Mouse (Mus musculus): ENCODE measurements around the gene 3110082I17Rik. TPM values are rescaled to one million over a fixed set of nuclear protein-coding genes. Genes with fewer than 3 reads are reported as not detected.

Gene 3110082I17Rik
- polyA plus RNA-seq, 1 experiment from 2014 or later = 34.1 TPM

DNA sequence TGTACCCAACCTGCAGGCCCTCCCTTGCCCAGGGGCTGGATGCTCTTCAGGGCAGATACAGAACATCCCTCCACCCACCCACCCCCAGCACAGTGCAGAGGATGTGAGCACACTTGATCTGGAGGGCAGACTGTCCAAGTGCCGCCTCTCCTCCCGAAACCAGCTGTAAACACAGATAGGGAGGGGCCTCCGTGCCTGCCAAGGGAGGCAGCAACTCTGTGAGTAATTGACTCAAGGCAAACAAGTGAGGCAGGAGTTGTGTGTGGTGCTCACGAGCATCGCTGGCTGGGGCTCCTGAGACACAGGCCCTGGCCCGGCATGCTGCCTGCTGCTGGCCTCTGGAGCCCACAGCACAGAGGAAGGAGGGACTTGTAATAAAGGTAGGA lies 70.7 kb downstream of the 3110082I17Rik start:
- no peaks in the 10 kb centered on the region for H3K9me3 ChIP-seq (ENCODE audit: control insufficient read depth, low read length)
- no peaks in the 10 kb centered on the region for H3K27me3 ChIP-seq (ENCODE audit: control insufficient read depth, insufficient read depth, low read length)
- WGBS = 73% methylated on average over 6 of the region's 6 CpGs
- H3K4me1 ChIP-seq (ENCODE audit: control insufficient read depth, insufficient read depth, low read length) = no peaks in the 10 kb centered on the region
- ATAC-seq (ENCODE audit: low FRiP score) (no peak), DNase-seq (ENCODE audit: low spot score, missing footprints) (no peak)
- H3K36me3 ChIP-seq (ENCODE audit: control insufficient read depth, insufficient read depth, low read length) = no peaks in the 10 kb centered on the region
- no peak overlapping the region; the same call in 1 of the 2 replicates for H3K27ac ChIP-seq (ENCODE audit: low read depth, low read length)
- no peak overlapping the region for H3K9ac ChIP-seq (ENCODE audit: low read length)
- H3K4me3 ChIP-seq (ENCODE audit: low read depth, low read length) = no peak overlapping the region
- H3K4me2 ChIP-seq = no peak overlapping the region

GRCm38 (mm10) chr5:139388694-139389675 lies 71.3 kb downstream of the 3110082I17Rik start:
- WGBS = 82% methylated on average over 17 of the region's 17 CpGs
- Histone ChIP-seq H3K4me2 (no peak overlapping the region), H3K4me3 (ENCODE audit: low read depth, low read length) (no peak overlapping the region), H3K9me3 (ENCODE audit: control insufficient read depth, low read length) (no peaks in the 10 kb centered on the region), H3K4me1 (ENCODE audit: control insufficient read depth, insufficient read depth, low read length) (no peaks in the 10 kb centered on the region), H3K36me3 (ENCODE audit: control insufficient read depth, insufficient read depth, low read length) (no peaks in the 10 kb centered on the region), H3K9ac (ENCODE audit: low read length) (no peak overlapping the region), H3K27me3 (ENCODE audit: control insufficient read depth, insufficient read depth, low read length) (no peaks in the 10 kb centered on the region), H3K27ac (ENCODE audit: low read depth, low read length) (peak overlapping the region; percentile 45; the same call in 1 of the 2 replicates)
- DNase-seq (ENCODE audit: low spot score, missing footprints) (no peak), ATAC-seq (ENCODE audit: low FRiP score) (no peak)

GRCm38 (mm10) chr5:139388195-139388570 lies 72.1 kb downstream of the 3110082I17Rik start:
- Histone ChIP-seq H3K9me3 (ENCODE audit: control insufficient read depth, low read length) (no peaks in the 10 kb centered on the region), H3K27me3 (ENCODE audit: control insufficient read depth, insufficient read depth, low read length) (no peaks in the 10 kb centered on the region), H3K36me3 (ENCODE audit: control insufficient read depth, insufficient read depth, low read length) (no peaks in the 10 kb centered on the region), H3K9ac (ENCODE audit: low read length) (no peak overlapping the region), H3K4me2 (no peak overlapping the region), H3K4me1 (ENCODE audit: control insufficient read depth, insufficient read depth, low read length) (no peaks in the 10 kb centered on the region), H3K4me3 (ENCODE audit: low read depth, low read length) (no peak overlapping the region), H3K27ac (ENCODE audit: low read depth, low read length) (no peak overlapping the region)
- WGBS = 80% methylated on average over 4 of the region's 4 CpGs
- ATAC-seq (ENCODE audit: low FRiP score) (no peak), DNase-seq (ENCODE audit: low spot score, missing footprints) (no peak)

DNA sequence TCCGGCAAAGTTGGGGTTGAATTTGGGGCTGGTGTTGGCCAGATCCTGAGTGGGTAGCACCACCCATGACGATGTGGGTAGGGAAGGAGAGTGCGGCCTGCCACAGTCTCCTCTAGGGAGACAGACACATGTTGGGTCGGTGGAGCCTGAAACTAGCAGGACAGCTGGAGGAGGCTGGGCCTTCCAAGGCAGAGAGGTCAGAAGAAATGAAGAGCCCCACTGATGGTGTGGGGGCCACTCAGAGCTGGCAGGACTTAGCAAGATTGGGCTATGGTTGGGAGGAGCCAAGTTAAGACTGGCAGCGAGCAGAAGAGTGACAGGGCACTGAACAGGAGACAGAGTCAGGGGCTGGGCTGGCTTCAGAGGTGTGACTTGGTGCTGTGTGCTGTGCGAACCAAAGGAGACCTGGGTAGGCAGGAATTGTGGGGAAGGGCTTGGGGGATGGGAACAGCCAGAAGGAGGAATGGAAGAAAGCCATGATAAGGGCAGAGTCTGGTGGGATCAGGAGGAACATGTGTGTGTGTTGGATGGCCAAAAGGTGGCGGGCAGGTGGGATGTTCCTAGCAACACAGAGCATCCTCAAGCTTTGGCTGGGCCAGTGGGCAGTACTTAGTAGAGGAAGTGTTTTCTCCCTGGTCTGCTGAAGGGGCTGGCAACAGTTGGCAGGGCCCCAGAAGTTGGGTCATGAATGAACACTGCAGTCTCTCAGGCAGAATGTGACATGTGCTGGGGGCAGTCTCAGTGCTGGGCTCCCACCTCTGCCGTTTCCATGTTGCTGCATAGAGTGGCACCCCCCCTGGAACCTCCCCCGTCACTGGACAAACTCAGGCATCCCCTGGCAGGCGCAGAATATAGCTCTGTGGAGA lies 72.8 kb downstream of the 3110082I17Rik start:
- H3K4me2 ChIP-seq = no peak overlapping the region
- no peaks in the 10 kb centered on the region for H3K36me3 ChIP-seq (ENCODE audit: control insufficient read depth, insufficient read depth, low read length)
- WGBS = 90% methylated on average over 10 of the region's 10 CpGs
- H3K27me3 ChIP-seq (ENCODE audit: control insufficient read depth, insufficient read depth, low read length) = no peaks in the 10 kb centered on the region
- H3K4me3 ChIP-seq (ENCODE audit: low read depth, low read length) = no peak overlapping the region
- no peak overlapping the region for H3K27ac ChIP-seq (ENCODE audit: low read depth, low read length)
- DNase-seq (ENCODE audit: low spot score, missing footprints) (no peak), ATAC-seq (ENCODE audit: low FRiP score) (no peak)
- no peak overlapping the region for H3K9ac ChIP-seq (ENCODE audit: low read length)
- H3K9me3 ChIP-seq (ENCODE audit: control insufficient read depth, low read length) = no peaks in the 10 kb centered on the region
- H3K4me1 ChIP-seq (ENCODE audit: control insufficient read depth, insufficient read depth, low read length) = no peaks in the 10 kb centered on the region

GRCm38 (mm10) chr5:139386047-139386446 lies 74.3 kb downstream of the 3110082I17Rik start:
- no peak overlapping the region for H3K4me3 ChIP-seq (ENCODE audit: low read depth, low read length)
- peaks cover 4% of the 10 kb centered on the region for H3K4me1 ChIP-seq (ENCODE audit: control insufficient read depth, insufficient read depth, low read length)
- no peaks in the 10 kb centered on the region for H3K27me3 ChIP-seq (ENCODE audit: control insufficient read depth, insufficient read depth, low read length)
- ATAC-seq (ENCODE audit: low FRiP score) = no peak
- no peaks in the 10 kb centered on the region for H3K36me3 ChIP-seq (ENCODE audit: control insufficient read depth, insufficient read depth, low read length)
- H3K4me2 ChIP-seq = no peak overlapping the region
- no peaks in the 10 kb centered on the region for H3K9me3 ChIP-seq (ENCODE audit: control insufficient read depth, low read length)
- no peak for DNase-seq (ENCODE audit: low spot score, missing footprints)
- no peak overlapping the region for H3K27ac ChIP-seq (ENCODE audit: low read depth, low read length)
- WGBS = 92% methylated on average over 5 of the region's 5 CpGs
- no peak overlapping the region; the same call in 1 of the 2 replicates for H3K9ac ChIP-seq (ENCODE audit: low read length)

- no peak for ATAC-seq (ENCODE audit: low FRiP score)
- H3K27me3 ChIP-seq (ENCODE audit: control insufficient read depth, insufficient read depth, low read length) = no peaks in the 10 kb centered on the region
Observed at GRCm38 (mm10) chr5:139384531-139384930, 75.8 kb downstream of the 3110082I17Rik start.

DNA sequence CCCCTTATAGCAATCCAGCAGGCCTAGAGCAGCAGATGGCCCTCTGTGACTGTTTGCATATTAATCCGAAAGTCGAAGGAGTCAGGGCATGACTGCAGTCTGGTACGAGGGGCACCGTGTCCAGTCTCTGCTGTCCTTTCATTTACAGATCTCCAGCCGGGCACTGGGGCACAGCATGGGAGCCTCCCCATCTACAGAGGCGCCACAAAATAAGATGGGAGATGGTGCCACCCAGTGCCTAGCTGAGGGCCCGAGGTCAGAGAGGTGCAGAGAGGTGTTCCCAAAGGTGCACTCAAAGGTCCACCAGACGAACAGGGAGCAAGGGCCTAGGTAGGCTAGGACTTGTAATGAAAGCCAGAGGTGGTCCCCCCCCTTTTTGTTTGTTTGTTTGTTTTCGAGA lies 77.1 kb downstream of the 3110082I17Rik start:
- 85% methylated on average over 9 of the region's 9 CpGs for WGBS
- H3K4me3 ChIP-seq (ENCODE audit: low read depth, low read length) = no peak overlapping the region
- H3K4me2 ChIP-seq = no peak overlapping the region
- peaks cover 7% of the 10 kb centered on the region for H3K4me1 ChIP-seq (ENCODE audit: control insufficient read depth, insufficient read depth, low read length)
- no peaks in the 10 kb centered on the region for H3K36me3 ChIP-seq (ENCODE audit: control insufficient read depth, insufficient read depth, low read length)
- H3K27ac ChIP-seq (ENCODE audit: low read depth, low read length) = no peak overlapping the region; the same call in 1 of the 2 replicates
- DNase-seq (ENCODE audit: low spot score, missing footprints) (no peak), ATAC-seq (ENCODE audit: low FRiP score) (no peak)
- no peaks in the 10 kb centered on the region for H3K27me3 ChIP-seq (ENCODE audit: control insufficient read depth, insufficient read depth, low read length)
- H3K9ac ChIP-seq (ENCODE audit: low read length) = no peak overlapping the region
- H3K9me3 ChIP-seq (ENCODE audit: control insufficient read depth, low read length) = no peaks in the 10 kb centered on the region

More at GRCm38 (mm10) chr5:139384531-139384930, 75.8 kb downstream of the 3110082I17Rik start:
- Histone ChIP-seq H3K4me3 (ENCODE audit: low read depth, low read length) (no peak overlapping the region), H3K9me3 (ENCODE audit: control insufficient read depth, low read length) (no peaks in the 10 kb centered on the region), H3K27ac (ENCODE audit: low read depth, low read length) (no peak overlapping the region), H3K36me3 (ENCODE audit: control insufficient read depth, insufficient read depth, low read length) (no peaks in the 10 kb centered on the region), H3K9ac (ENCODE audit: low read length) (no peak overlapping the region), H3K4me2 (no peak overlapping the region), H3K4me1 (ENCODE audit: control insufficient read depth, insufficient read depth, low read length) (peaks cover 7% of the 10 kb centered on the region)
- no peak for DNase-seq (ENCODE audit: low spot score, missing footprints)
- 83% methylated on average over 10 of the region's 10 CpGs for WGBS

DNA sequence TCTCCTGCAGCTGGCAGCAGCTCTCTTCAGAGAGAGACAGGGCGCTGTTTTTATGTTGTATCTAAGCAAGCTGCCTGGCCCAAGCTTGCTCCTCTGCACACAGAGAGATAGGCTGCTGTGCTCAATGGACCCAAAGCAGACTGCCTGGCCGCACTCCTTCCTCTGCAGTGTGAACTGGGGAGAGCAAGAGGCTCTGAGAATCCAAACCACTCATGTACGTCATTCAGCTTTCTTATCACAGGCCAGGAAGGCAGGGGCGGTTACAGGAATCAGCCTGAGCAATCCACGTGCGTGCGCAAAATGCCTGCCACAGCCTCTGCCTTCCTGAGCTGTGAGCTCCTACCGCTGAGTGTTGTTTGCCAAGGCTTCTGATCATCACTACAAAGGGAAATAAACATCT lies 77.6 kb downstream of the 3110082I17Rik start:
- ATAC-seq (ENCODE audit: low FRiP score) = no peak
- Histone ChIP-seq H3K4me3 (ENCODE audit: low read depth, low read length) (no peak overlapping the region), H3K9ac (ENCODE audit: low read length) (no peak overlapping the region), H3K4me2 (no peak overlapping the region), H3K27me3 (ENCODE audit: control insufficient read depth, insufficient read depth, low read length) (no peaks in the 10 kb centered on the region), H3K9me3 (ENCODE audit: control insufficient read depth, low read length) (no peaks in the 10 kb centered on the region), H3K36me3 (ENCODE audit: control insufficient read depth, insufficient read depth, low read length) (no peaks in the 10 kb centered on the region), H3K27ac (ENCODE audit: low read depth, low read length) (peak overlapping the region; percentile 25; the same call in 1 of the 2 replicates), H3K4me1 (ENCODE audit: control insufficient read depth, insufficient read depth, low read length) (peaks cover 7% of the 10 kb centered on the region)
- no peak for DNase-seq (ENCODE audit: low spot score, missing footprints)
- 72% methylated on average over 8 of the region's 8 CpGs for WGBS

Data from midbrain, embryonic 11.5 days (tissue).